Mouse (Mus musculus) CH12.LX (cell line): ENCODE measurements around the gene Doc2a. TPM values are rescaled to one million over a fixed set of nuclear protein-coding genes. Genes with fewer than 3 reads are reported as not detected.

Experiments used
- DNase-seq: peaks from one replicate; pipeline ENCODE4 v3.0.0-alpha.2; 2013; ENCODE audit errors: extremely low read depth
- H3K27ac ChIP-seq: 2 replicates; pipeline ENCODE4 v1.5.1; 2012; ENCODE audit warnings: low read depth, mild to moderate bottlenecking, control low read depth, moderate library complexity; ENCODE audit not compliant: insufficient read depth
- H3K27me3 ChIP-seq: replicated peaks from 2 replicates; pipeline ENCODE3; 2012; ENCODE audit warnings: inconsistent platforms
- H3K36me3 ChIP-seq, 2 experiments: replicated peaks in 1 of 2; 2 replicates each; pipeline versions ENCODE3 to v1.6.1; 2012; ENCODE audit warnings: inconsistent platforms in 1 of 2, low read length in 1 of 2, mild to moderate bottlenecking in 1 of 2, mixed read lengths in 1 of 2, moderate library complexity in 1 of 2; ENCODE audit not compliant: control insufficient read depth in 1 of 2, insufficient read depth in 1 of 2
- H3K4me1 ChIP-seq, 2 experiments: 2 replicates each; pipeline ENCODE4 v1.6.1; 2012; ENCODE audit warnings: inconsistent platforms in 1 of 2, moderate library complexity in 1 of 2; ENCODE audit not compliant: insufficient read depth in 2 of 2, control insufficient read depth in 1 of 2
- H3K4me2 ChIP-seq: 2 replicates; pipeline ENCODE4 v1.6.1; 2012; ENCODE audit warnings: low read depth, mild to moderate bottlenecking, control low read depth; ENCODE audit not compliant: poor library complexity, insufficient read depth, severe bottlenecking
- H3K4me3 ChIP-seq, 3 experiments: fragments of 150-350 bp in 1 of 3; sonication (generic) in 1 of 3; replicated peaks in 1 of 3; 2 replicates each; pipeline versions ENCODE3 to v1.5.1; 2011 to 2012; ENCODE audit warnings: low read depth in 2 of 3, low read length in 2 of 3, mild to moderate bottlenecking in 2 of 3, moderate library complexity in 2 of 3, control low read depth in 1 of 3, improper control_type of control experiment in 1 of 3, inconsistent platforms in 1 of 3, mixed read lengths in 1 of 3; ENCODE audit not compliant: poor library complexity in 1 of 3
- H3K79me2 ChIP-seq: replicated peaks from 2 replicates; pipeline ENCODE4 v1.6.1; 2012; ENCODE audit warnings: mild to moderate bottlenecking, moderate library complexity; ENCODE audit not compliant: control insufficient read depth, poor library complexity, insufficient read depth, severe bottlenecking; ENCODE audit errors: extremely low read depth
- H3K9ac ChIP-seq: 2 replicates; pipeline ENCODE4 v1.6.1; 2012; ENCODE audit warnings: low read depth, mild to moderate bottlenecking, control low read depth, moderate library complexity; ENCODE audit not compliant: insufficient read depth
- H3K9me3 ChIP-seq: replicated peaks from 2 replicates; pipeline ENCODE3; 2012; ENCODE audit warnings: low read length, inconsistent platforms, mixed read lengths
- CHD1 ChIP-seq: IDR thresholded peaks from 2 replicates; pipeline ENCODE4 v1.6.1; 2012; ENCODE audit warnings: low read depth, low read length, improper control_type of control experiment, inconsistent platforms
- CHD2 ChIP-seq: IDR thresholded peaks from 2 replicates; pipeline ENCODE4 v1.6.1; 2011; ENCODE audit warnings: low read length, improper control_type of control experiment
- EP300 ChIP-seq: IDR thresholded peaks from 2 replicates; pipeline ENCODE4 v1.6.1; 2011; ENCODE audit warnings: low read length, improper control_type of control experiment
- GABPA ChIP-seq: IDR thresholded peaks from 2 replicates; pipeline ENCODE4 v1.6.1; 2012; ENCODE audit warnings: low read depth, low read length, improper control_type of control experiment, inconsistent platforms; ENCODE audit not compliant: insufficient replicate concordance
- IRF4 ChIP-seq: IDR thresholded peaks from 2 replicates; pipeline ENCODE4 v1.6.1; 2014; ENCODE audit warnings: low read depth, mild to moderate bottlenecking, inconsistent platforms, low read length, improper control_type of control experiment
- JUN ChIP-seq: IDR thresholded peaks from 2 replicates; pipeline ENCODE4 v1.6.1; 2011; ENCODE audit warnings: low read depth, mild to moderate bottlenecking, low read length, improper control_type of control experiment, moderate library complexity; ENCODE audit not compliant: insufficient read depth
- MAX ChIP-seq: IDR thresholded peaks from 2 replicates; pipeline ENCODE4 v1.6.1; 2011; ENCODE audit warnings: low read length, improper control_type of control experiment
- MAZ ChIP-seq: IDR thresholded peaks from 2 replicates; pipeline ENCODE4 v1.6.1; 2012; ENCODE audit warnings: low read depth, mild to moderate bottlenecking, inconsistent platforms, low read length, improper control_type of control experiment, moderate library complexity
- MEF2A ChIP-seq: IDR thresholded peaks from 2 replicates; pipeline ENCODE4 v1.6.1; 2014; ENCODE audit warnings: low read depth, mild to moderate bottlenecking, inconsistent platforms, low read length, improper control_type of control experiment, borderline replicate concordance
- MYC ChIP-seq: IDR thresholded peaks from 2 replicates; pipeline ENCODE4 v1.6.1; 2011; ENCODE audit warnings: low read depth, mild to moderate bottlenecking, improper control_type of control experiment, low read length
- NELFE ChIP-seq: IDR thresholded peaks from 2 replicates; pipeline ENCODE4 v1.6.1; 2011; ENCODE audit warnings: low read depth, low read length, improper control_type of control experiment
- NRF1 ChIP-seq: IDR thresholded peaks from 2 replicates; pipeline ENCODE4 v1.6.1; 2014; ENCODE audit warnings: low read depth, mild to moderate bottlenecking, inconsistent platforms, low read length, improper control_type of control experiment, moderate library complexity
- PAX5 ChIP-seq: IDR thresholded peaks from 2 replicates; pipeline ENCODE4 v1.6.1; 2012; ENCODE audit warnings: low read length, inconsistent platforms, mixed read lengths
- POLR2A ChIP-seq: IDR thresholded peaks from 2 replicates; pipeline ENCODE4 v1.6.1; 2011; ENCODE audit warnings: low read depth, mild to moderate bottlenecking, improper control_type of control experiment, low read length
- RAD21 ChIP-seq: IDR thresholded peaks from 2 replicates; pipeline ENCODE4 v1.6.1; 2011; ENCODE audit warnings: low read depth, mild to moderate bottlenecking, low read length, improper control_type of control experiment, moderate library complexity
- SIN3A ChIP-seq: IDR thresholded peaks from 2 replicates; pipeline ENCODE4 v1.6.1; 2012; ENCODE audit warnings: low read length, improper control_type of control experiment, inconsistent platforms
- TBP ChIP-seq: conservative IDR thresholded peaks from 2 replicates; pipeline ENCODE4 v1.6.1; 2011; ENCODE audit warnings: low read depth, low read length, improper control_type of control experiment
- TCF12 ChIP-seq: IDR thresholded peaks from 2 replicates; pipeline ENCODE4 v1.6.1; 2014; ENCODE audit warnings: low read depth, mild to moderate bottlenecking, inconsistent platforms, low read length, improper control_type of control experiment
- ZMIZ1 ChIP-seq: IDR thresholded peaks from 2 replicates; pipeline ENCODE4 v1.6.1; 2012; ENCODE audit warnings: low read depth, mild to moderate bottlenecking, inconsistent platforms, low read length, improper control_type of control experiment
- ZNF384 ChIP-seq: IDR thresholded peaks from 2 replicates; pipeline ENCODE4 v1.6.1; 2012; ENCODE audit warnings: low read depth, low read length, improper control_type of control experiment, inconsistent platforms
- dilution Hi-C: fragments of 300-500 bp; cut with MboI; formaldehyde crosslinking; loops from 2 replicates; pipeline ENCODE4 v1.14.3; 2020; ENCODE audit warnings: low sequenced_read_pairs; ENCODE audit not compliant: extremely low pct_unique_long_range_greater_than_20kb, extremely low pct_ligation_motif_present
- in situ Hi-C: fragments of 300-500 bp; cut with MboI; formaldehyde crosslinking; loops from 3 replicates; pipeline ENCODE4 v1.14.3; 2019; ENCODE audit warnings: low sequenced_read_pairs, low pct_ligation_motif_present, low pct_unique_long_range_greater_than_20kb, mixed read lengths
- polyA plus RNA-seq: library from polyadenylated mRNA; unstranded; fragments of >175 nt; gene quantifications from 2 replicates; pipeline ENCODE4 v1.2.1, GENCODE M21; 2012; ENCODE audit warnings: low read depth; ENCODE audit not compliant: insufficient read length
- total RNA-seq, 2 experiments: library from RNA; depleted of rRNA; stranded (reverse); fragments of 300-350 nt in 1 of 2; fragments of >200 nt in 1 of 2; gene quantifications; 2 replicates each; pipeline ENCODE4 v1.2.3; 2012 to 2014

Gene Doc2a
- total and polyA plus RNA-seq, 3 experiments = 1.9 TPM; not detected in 2

- peaks cover 81 to 97% of the 10 kb centered on the region in 2 experiments for H3K36me3 ChIP-seq
- TF ChIP-seq NELFE (no peak), MAX (no peak), NRF1 (no peak), TBP (no peak), EP300 (no peak), ZNF384 (no peak), JUN (no peak), MAZ (no peak), MYC (no peak), IRF4 (no peak), SIN3A (no peak), ZMIZ1 (no peak), PAX5 (no peak), GABPA (no peak), TCF12 (no peak)
- dilution Hi-C loops = no loop called here
- H3K4me1 ChIP-seq = peaks cover 4 to 15% of the 10 kb centered on the region in 2 experiments; a peak in 3 of 4 replicates
- H3K4me3 ChIP-seq = no peak overlapping the region
- no peaks in the 10 kb centered on the region for H3K9me3 ChIP-seq
- H3K27me3 ChIP-seq = no peaks in the 10 kb centered on the region
- H3K4me2 ChIP-seq = no peak overlapping the region
- H3K79me2 ChIP-seq = peaks cover 14% of the 10 kb centered on the region
- DNase-seq = no peak
- in situ Hi-C loops = no loop called here
- no peak overlapping the region for H3K9ac ChIP-seq
- H3K27ac ChIP-seq = no peak overlapping the region
Observed at GRCm38 (mm10) chr7:126877239-126877638, 30.0 kb downstream of the Doc2a start.

GRCm38 (mm10) chr7:126881040-126881439 is 33.8 kb downstream of the Doc2a start:
- in situ Hi-C loops (no loop called here), dilution Hi-C loops (no loop called here)
- Histone ChIP-seq H3K4me3 (no peak overlapping the region), H3K4me1 (peaks cover 8 to 39% of the 10 kb centered on the region in 2 experiments; a peak in 3 of 4 replicates), H3K27me3 (no peaks in the 10 kb centered on the region), H3K4me2 (no peak overlapping the region), H3K79me2 (peaks cover 32% of the 10 kb centered on the region), H3K9me3 (no peaks in the 10 kb centered on the region), H3K36me3 (peaks cover 46 to 65% of the 10 kb centered on the region in 2 experiments), H3K27ac (no peak overlapping the region), H3K9ac (no peak overlapping the region)
- TF ChIP-seq CHD1 = no peak
- no peak for TF ChIP-seq JUN
- no peak for TF ChIP-seq ZMIZ1
- TF ChIP-seq CHD2 = no peak
- no peak for TF ChIP-seq MYC
- TF ChIP-seq POLR2A = no peak
- no peak for TF ChIP-seq PAX5
- TF ChIP-seq RAD21 = no peak
- TF ChIP-seq MEF2A = no peak
- DNase-seq = no peak
